Mouse (Mus musculus) liver, embryonic 11.5 days (tissue): ENCODE measurements around the gene 9130023H24Rik. TPM values are rescaled to one million over a fixed set of nuclear protein-coding genes. Genes with fewer than 3 reads are reported as not detected.

ENCODE experiments used
- ATAC-seq: fragments of 200-750 bp; cut with Nextera tagmentation; replicated peaks from 2 replicates; pipeline ENCODE4 v1.8.0; 2017; ENCODE audit warnings: moderate number of reproducible peaks, mild to moderate bottlenecking, moderate TSS enrichment, moderate library complexity; ENCODE audit not compliant: low FRiP score
- DNase-seq: peaks from one replicate; pipeline ENCODE4 v3.0.0-alpha.2; 2017; ENCODE audit warnings: low spot score
- H3K27ac ChIP-seq: fragments of 300-500 bp; sonication (generic); 2 replicates; pipeline ENCODE4 v1.5.1; 2014; ENCODE audit warnings: mild to moderate bottlenecking, low read depth, low read length, control low read depth
- H3K27me3 ChIP-seq: fragments of 300-500 bp; sonication (generic); replicated peaks from 2 replicates; pipeline ENCODE4 v1.6.1; 2014; ENCODE audit warnings: low read length, mixed read lengths; ENCODE audit not compliant: control insufficient read depth, insufficient read depth
- H3K36me3 ChIP-seq: fragments of 300-500 bp; sonication (generic); 2 replicates; pipeline ENCODE4 v1.6.1; 2014; ENCODE audit warnings: mild to moderate bottlenecking, low read length, moderate library complexity, mixed read lengths; ENCODE audit not compliant: control insufficient read depth, insufficient read depth
- H3K4me1 ChIP-seq: fragments of 300-500 bp; sonication (generic); replicated peaks from 2 replicates; pipeline ENCODE4 v1.6.1; 2014; ENCODE audit warnings: low read length, mixed read lengths; ENCODE audit not compliant: control insufficient read depth, insufficient read depth
- H3K4me2 ChIP-seq: fragments of 300-500 bp; sonication (generic); 2 replicates; pipeline ENCODE4 v1.6.1; 2014; ENCODE audit warnings: mild to moderate bottlenecking, control low read depth, moderate library complexity
- H3K4me3 ChIP-seq: fragments of 300-500 bp; sonication (generic); 2 replicates; pipeline ENCODE4 v1.5.1; 2014; ENCODE audit warnings: low read depth, low read length, control low read depth
- H3K9ac ChIP-seq: fragments of 300-500 bp; sonication (generic); 2 replicates; pipeline ENCODE4 v1.6.1; 2014; ENCODE audit warnings: low read depth, low read length, control low read depth
- H3K9me3 ChIP-seq: fragments of 300-500 bp; sonication (generic); 2 replicates; pipeline ENCODE4 v1.6.1; 2016; ENCODE audit warnings: low read length, inconsistent platforms, mixed read lengths; ENCODE audit not compliant: control insufficient read depth
- WGBS: fragments of 180-500 bp; shearing (Covaris S2); extraction: QIAGEN DNeasy Blood & Tissue Kit; methylation state at CpG from one replicate; pipeline ENCODE4 v1.1.7; 2014; 5-methylcytosine and 5-hydroxymethylcytosine counted together
- polyA plus RNA-seq: library from polyadenylated mRNA; unstranded; fragments of >200 nt; fragmentation: Nextera tagmentation; extraction: Ambion mirVana; gene quantifications from 2 replicates; pipeline ENCODE4 v1.2.1, GENCODE M21; 2014

The 9130023H24Rik gene
- polyA plus RNA-seq, 1 experiment from 2014 or later: 3.8 TPM

- Histone ChIP-seq H3K27ac (no peak overlapping the region), H3K9me3 (no peaks in the 10 kb centered on the region), H3K4me2 (peak overlapping the region; percentile 49), H3K4me1 (peaks cover 4% of the 10 kb centered on the region), H3K4me3 (no peak overlapping the region), H3K9ac (no peak overlapping the region), H3K36me3 (peaks cover 4% of the 10 kb centered on the region), H3K27me3 (peaks cover 13% of the 10 kb centered on the region)
- 62% methylated on average over 12 of the region's 12 CpGs for WGBS
- DNase-seq: peak; percentile 27
- no peak for ATAC-seq
Observed at GRCm38 (mm10) chr7:128251946-128252345, 14.1 kb upstream of the 9130023H24Rik start.

- Histone ChIP-seq H3K4me3 (no peak overlapping the region), H3K4me2 (no peak overlapping the region), H3K4me1 (peaks cover 5% of the 10 kb centered on the region), H3K36me3 (peaks cover 5% of the 10 kb centered on the region), H3K27me3 (peaks cover 13% of the 10 kb centered on the region), H3K9me3 (no peaks in the 10 kb centered on the region), H3K9ac (no peak overlapping the region), H3K27ac (no peak overlapping the region)
- 85% methylated on average over 5 of the region's 5 CpGs for WGBS
- ATAC-seq (no peak), DNase-seq (no peak)
Observed at GRCm38 (mm10) chr7:128249998-128250397, 12.2 kb upstream of the 9130023H24Rik start.

- no peak for ATAC-seq
- Histone ChIP-seq H3K9ac (no peak overlapping the region), H3K4me1 (peaks cover 5% of the 10 kb centered on the region), H3K27ac (no peak overlapping the region), H3K27me3 (peaks cover 11% of the 10 kb centered on the region), H3K4me2 (peak overlapping the region; percentile 82), H3K36me3 (peaks cover 15% of the 10 kb centered on the region), H3K9me3 (no peaks in the 10 kb centered on the region), H3K4me3 (peak overlapping the region; percentile 55)
- WGBS: 82% methylated on average over 10 of the region's 10 CpGs
- DNase-seq: no peak
Observed at GRCm38 (mm10) chr7:128248081-128249042, 10.5 kb upstream of the 9130023H24Rik start.

GRCm38 (mm10) chr7:128247443-128247842 is 9.6 kb upstream of the 9130023H24Rik start:
- Histone ChIP-seq H3K4me1 (peaks cover 5% of the 10 kb centered on the region), H3K4me2 (peak overlapping the region; percentile 82), H3K9ac (peak overlapping the region; percentile 74), H3K9me3 (no peaks in the 10 kb centered on the region), H3K27me3 (peaks cover 7% of the 10 kb centered on the region), H3K36me3 (peaks cover 19% of the 10 kb centered on the region), H3K27ac (no peak overlapping the region), H3K4me3 (peak overlapping the region; percentile 55)
- ATAC-seq: peak; percentile 85
- WGBS: under 1% methylated on average over 13 of the region's 13 CpGs
- DNase-seq: peak; percentile 77

GRCm38 (mm10) chr7:128246496-128247391 is 8.9 kb upstream of the 9130023H24Rik start, which contains the start of gene Tgfb1i1:
Tgfb1i1 (plus strand) TSS chr7:128246812.
- peak within 1 kb of the TSS; percentile 74 for H3K9ac ChIP-seq

GRCm38 (mm10) chr7:128245547-128245946 is 7.7 kb upstream of the 9130023H24Rik start:
- 90% methylated on average over 4 of the region's 4 CpGs for WGBS
- H3K4me2 ChIP-seq: no peak overlapping the region
- H3K9me3 ChIP-seq: no peaks in the 10 kb centered on the region
- peaks cover 6% of the 10 kb centered on the region for H3K4me1 ChIP-seq
- DNase-seq (no peak), ATAC-seq (no peak)
- no peak overlapping the region for H3K9ac ChIP-seq
- H3K27me3 ChIP-seq: no peaks in the 10 kb centered on the region
- H3K36me3 ChIP-seq: peaks cover 33% of the 10 kb centered on the region
- no peak overlapping the region for H3K27ac ChIP-seq
- H3K4me3 ChIP-seq: no peak overlapping the region

More at GRCm38 (mm10) chr7:128246496-128247391, 8.9 kb upstream of the 9130023H24Rik start, which contains the start of gene Tgfb1i1:
- Histone ChIP-seq H3K27ac (peak within 1 kb of the TSS; percentile 59; the same call in 1 of the 2 replicates), H3K9me3 (no peaks in the 10 kb centered on the region), H3K4me3 (peak within 1 kb of the TSS; percentile 55), H3K36me3 (peaks cover 23% of the 10 kb centered on the region), H3K4me1 (peaks cover 5% of the 10 kb centered on the region), H3K4me2 (peak within 1 kb of the TSS; percentile 82), H3K27me3 (peaks cover 1% of the 10 kb centered on the region)
- WGBS: 7% methylated on average over 27 of the region's 30 CpGs
- peak; percentile 58 for ATAC-seq
- peak; percentile 58 for DNase-seq

- no peak overlapping the region for H3K4me3 ChIP-seq
- peaks cover 5% of the 10 kb centered on the region for H3K4me1 ChIP-seq
- no peak overlapping the region for H3K27ac ChIP-seq
- 92% methylated on average over 18 of the region's 18 CpGs for WGBS
- H3K36me3 ChIP-seq: peaks cover 41% of the 10 kb centered on the region
- no peaks in the 10 kb centered on the region for H3K27me3 ChIP-seq
- H3K9ac ChIP-seq: no peak overlapping the region
- H3K4me2 ChIP-seq: no peak overlapping the region
- H3K9me3 ChIP-seq: no peaks in the 10 kb centered on the region
- DNase-seq (no peak), ATAC-seq (no peak)
Observed at GRCm38 (mm10) chr7:128244410-128245025, 6.7 kb upstream of the 9130023H24Rik start.

- WGBS: 76% methylated on average over 10 of the region's 10 CpGs
- Histone ChIP-seq H3K4me2 (no peak overlapping the region), H3K9ac (no peak overlapping the region), H3K27me3 (no peaks in the 10 kb centered on the region), H3K27ac (no peak overlapping the region), H3K9me3 (no peaks in the 10 kb centered on the region), H3K4me1 (peaks cover 7% of the 10 kb centered on the region), H3K4me3 (no peak overlapping the region), H3K36me3 (peaks cover 41% of the 10 kb centered on the region)
- DNase-seq (no peak), ATAC-seq (no peak)
Observed at GRCm38 (mm10) chr7:128243921-128244320, 6.1 kb upstream of the 9130023H24Rik start.
